In the genomic region with DNA sequence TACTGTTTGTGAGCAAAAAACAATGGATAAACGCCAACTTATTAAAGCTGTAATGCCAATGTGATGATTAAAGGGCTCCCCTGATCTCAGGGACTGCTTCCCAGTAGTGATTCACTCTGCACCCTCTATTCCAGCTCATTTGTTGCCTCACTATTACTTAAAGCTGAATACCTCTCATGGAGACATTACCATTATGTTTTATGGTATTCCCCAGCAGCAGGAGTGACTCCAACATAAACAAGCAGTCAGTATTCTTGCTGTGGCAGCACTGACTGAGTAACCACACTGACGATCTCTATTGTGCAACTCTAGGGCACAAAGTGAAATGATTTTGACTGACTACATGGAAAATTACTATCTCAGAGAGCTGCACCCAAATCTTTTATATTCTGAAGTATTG, we compare ENCODE assay signal across 25 mouse cellular contexts. TPM values are rescaled to one million over a fixed set of nuclear protein-coding genes. Genes with fewer than 3 reads are reported as not detected.
"Had no signal": no experiment of that assay in that cellular context is flagged by ENCODE, and none has a peak within 500 bp of the region (broad histone marks: within the 10 kb centered on the region; RNA-seq: fewer than 3 reads in every experiment).

No protein-coding gene starts in this region.

- H3K4me1 ChIP-seq: kidney, embryonic 15.5 days; liver, embryonic 13.5 days; midbrain, embryonic 12.5 days; midbrain, embryonic 15.5 days; neural tube, embryonic 12.5 days; neural tube, embryonic 15.5 days; stomach, embryonic 15.5 days had no signal

- H3K27ac ChIP-seq: kidney, embryonic 15.5 days; liver, embryonic 13.5 days; macrophage; midbrain, embryonic 12.5 days; midbrain, embryonic 15.5 days; neural tube, embryonic 12.5 days; neural tube, embryonic 15.5 days; stomach, embryonic 15.5 days had no signal

- DNase-seq: kidney, postnatal 10 days; kidney, postnatal 4 days; liver, embryonic 13.5 days; lung, adult 2 months; lung, postnatal 14 days; right cerebral cortex, adult 18-20 months; right cerebral cortex, postnatal 14 days; spleen, adult 18-20 months; thymus, postnatal 36 days had no signal

- H3K9me3 ChIP-seq: kidney, embryonic 15.5 days; midbrain, embryonic 12.5 days; midbrain, embryonic 15.5 days; neural tube, embryonic 12.5 days; neural tube, embryonic 15.5 days had no signal

- H3K27me3 ChIP-seq: kidney, embryonic 15.5 days; liver, embryonic 13.5 days; midbrain, embryonic 12.5 days; midbrain, embryonic 15.5 days; neural tube, embryonic 12.5 days; neural tube, embryonic 15.5 days; stomach, embryonic 15.5 days had no signal

- H3K36me3 ChIP-seq: kidney, embryonic 15.5 days; liver, embryonic 13.5 days; midbrain, embryonic 12.5 days; midbrain, embryonic 15.5 days; neural tube, embryonic 12.5 days; neural tube, embryonic 15.5 days; stomach, embryonic 15.5 days had no signal

- H3K4me3 ChIP-seq: kidney, embryonic 15.5 days; liver, embryonic 13.5 days; midbrain, embryonic 12.5 days; midbrain, embryonic 15.5 days; neural tube, embryonic 12.5 days; neural tube, embryonic 15.5 days; stomach, embryonic 15.5 days had no signal

RNA-seq across cellular contexts. Expression of gene Ppp1r14c, which starts 44.5 kb away (rescaled TPM):
- total RNA-seq: liver, adult 2 months had no signal
- polyA plus RNA-seq: liver, adult 2 months; macrophage had no signal

RNA-seq across cellular contexts. Expression of gene H60c, which starts 53.8 kb away (rescaled TPM):
- total RNA-seq: layer of hippocampus, adult 18-20 months; layer of hippocampus, postnatal 14 days; left cerebral cortex, adult 18-20 months; left cerebral cortex, postnatal 10 days; left cerebral cortex, postnatal 36 days; liver, adult 2 months; megakaryocyte, adult 5-6 weeks had no signal
- polyA plus RNA-seq: kidney, embryonic 15.5 days; limb, embryonic 11.5 days; liver, adult 2 months; liver, embryonic 13.5 days; liver, embryonic 16.5 days; macrophage; midbrain, embryonic 15.5 days; neural tube, embryonic 12.5 days; neural tube, embryonic 15.5 days had no signal
